Mouse (Mus musculus) kidney, adult 9 months (tissue): ENCODE measurements at regions not wholly inside any gene's neighbourhood (a gene's known extent, or its start where the extent isn't known, plus 50 kb on each side); places are given as distances from the start of the nearest gene placed in this dataset.

Experiments
- DNase-seq: peaks from one replicate; pipeline ENCODE4 v3.0.0; 2022

DNA sequence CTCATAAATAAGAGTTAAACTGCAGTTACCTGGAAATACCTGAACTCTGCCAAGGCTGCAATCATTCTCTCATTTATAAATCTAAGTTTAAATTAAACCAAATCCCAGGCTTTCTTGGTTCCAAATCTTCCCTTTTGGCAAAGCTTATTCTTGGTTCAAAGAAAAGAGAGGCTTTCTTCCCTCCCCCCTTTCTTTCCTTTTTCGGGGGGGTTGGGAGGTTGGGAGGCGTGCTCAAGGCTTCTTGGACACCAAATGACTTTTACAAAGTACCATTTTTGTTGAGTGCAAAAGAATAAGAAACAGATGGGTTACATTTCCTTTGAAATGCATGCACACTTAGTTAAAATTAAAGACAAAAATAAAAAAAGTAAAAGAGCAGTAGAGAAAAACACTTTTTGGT is 105.4 kb upstream of the Mroh9 start:
- DNase-seq, result no peak

DNA sequence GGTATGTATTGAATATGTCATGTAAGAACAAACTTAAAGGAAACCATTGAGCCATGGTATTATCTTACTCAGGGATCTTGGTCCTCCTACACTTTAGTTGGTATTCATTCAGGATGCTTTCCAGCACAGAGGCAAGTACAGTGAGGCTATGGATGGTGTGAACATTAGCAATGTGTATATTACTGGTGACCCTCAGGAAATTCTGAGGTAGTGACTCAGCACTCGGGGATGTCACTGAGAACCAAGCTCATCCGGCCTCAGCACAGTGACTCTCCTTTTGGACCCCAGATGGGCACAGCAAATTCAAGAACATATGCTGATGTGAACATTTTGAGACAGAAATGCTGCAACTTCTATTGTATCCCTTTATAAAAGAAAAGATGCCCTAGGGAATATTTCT is 96.4 kb upstream of the Mroh9 start:
- DNase-seq, result no peak

GRCm38 (mm10) chr1:163177011-163177410 is 91.5 kb upstream of the Mroh9 start:
- DNase-seq, result no peak

GRCm38 (mm10) chr1:163167051-163167450 is 81.6 kb upstream of the Mroh9 start:
- peak; percentile 35 for DNase-seq

DNA sequence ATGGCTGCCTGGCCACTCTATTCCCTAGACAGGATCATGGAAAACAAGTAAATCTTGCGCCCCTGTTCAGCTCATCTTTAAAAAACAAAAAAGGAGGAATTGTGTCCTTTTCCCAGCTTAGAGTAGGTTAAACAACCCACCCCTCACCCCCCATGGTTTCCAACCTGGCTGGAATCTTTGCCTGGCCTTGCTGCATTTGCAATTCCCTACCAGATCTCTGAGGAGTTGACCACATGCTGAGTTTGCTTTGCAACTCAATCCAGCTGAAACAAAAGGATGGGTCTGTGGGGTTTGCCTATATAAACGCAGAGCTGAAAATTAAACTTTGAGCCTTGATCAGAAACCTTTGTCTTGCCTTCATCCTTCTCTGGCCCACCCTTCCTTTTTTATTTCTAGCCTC is 78.2 kb upstream of the Mroh9 start:
- no peak for DNase-seq

GRCm38 (mm10) chr1:163159911-163160310 is 74.4 kb upstream of the Mroh9 start:
- peak; percentile 8 for DNase-seq

- DNase-seq, result no peak
These were observed 73.0 kb upstream of the Mroh9 start for GRCm38 (mm10) chr1:163158491-163158890.

GRCm38 (mm10) chr1:163150203-163150855 is 64.9 kb upstream of the Mroh9 start:
- peak; percentile 77 for DNase-seq

- no peak for DNase-seq
These were observed 61.2 kb upstream of the Mroh9 start for GRCm38 (mm10) chr1:163146641-163147040.

GRCm38 (mm10) chr1:163143113-163143512 is 57.6 kb upstream of the Mroh9 start:
- no peak for DNase-seq

- DNase-seq, result no peak
These were observed 56.0 kb upstream of the Mroh9 start for GRCm38 (mm10) chr1:163141471-163141870.

DNA sequence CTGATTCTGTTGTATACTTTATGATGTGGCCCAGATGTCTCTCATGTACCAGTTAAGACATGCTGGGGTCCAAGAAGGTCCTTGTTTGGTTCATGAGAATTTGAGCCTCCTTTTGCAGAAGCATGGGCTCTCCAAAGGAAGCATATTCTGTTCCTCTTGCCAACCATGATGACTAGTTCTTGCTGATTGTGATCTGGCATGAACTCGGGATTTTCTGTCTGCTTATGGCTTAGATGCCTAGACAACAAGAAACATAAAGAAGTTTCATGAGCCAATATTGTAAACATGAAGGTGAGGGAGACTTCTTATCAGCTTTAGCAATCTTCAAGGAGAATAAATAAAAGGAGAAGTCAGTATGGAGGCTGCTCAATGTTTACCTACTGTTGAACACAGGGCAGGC is 52.7 kb upstream of the Mroh9 start:
- DNase-seq, result no peak
